Mouse (Mus musculus) MEL (cell line): ENCODE measurements around the gene Trpm8. TPM values are rescaled to one million over a fixed set of nuclear protein-coding genes. Genes with fewer than 3 reads are reported as not detected.

Experiments used
- DNase-seq: peaks from one replicate; pipeline ENCODE4 v3.0.0; 2011; ENCODE audit warnings: low read depth, low spot score
- H3K27ac ChIP-seq: 2 replicates; pipeline ENCODE4 v1.5.1; 2012; ENCODE audit warnings: low read depth, mild to moderate bottlenecking, control low read depth, low read length, moderate library complexity; ENCODE audit not compliant: control insufficient read depth
- H3K27me3 ChIP-seq, 2 experiments: fragments of 150-350 bp in 1 of 2; sonication (generic) in 1 of 2; 2 replicates each; pipeline ENCODE4 v1.6.1; 2012; ENCODE audit warnings: low read length in 2 of 2, mild to moderate bottlenecking in 2 of 2, improper control_type of control experiment in 1 of 2, moderate library complexity in 1 of 2; ENCODE audit not compliant: insufficient read depth in 2 of 2, control insufficient read depth in 1 of 2
- H3K36me3 ChIP-seq, 2 experiments: 2 replicates each; pipeline ENCODE4 v1.6.1; 2012 to 2014; ENCODE audit warnings: low read length in 2 of 2, improper control_type of control experiment in 1 of 2, inconsistent platforms in 1 of 2, mild to moderate bottlenecking in 1 of 2; ENCODE audit not compliant: insufficient read depth in 2 of 2, control insufficient read depth in 1 of 2
- H3K4me1 ChIP-seq, 2 experiments: fragments of 150-350 bp in 1 of 2; sonication (generic) in 1 of 2; 2 replicates each; pipeline ENCODE4 v1.6.1; 2012; ENCODE audit warnings: low read length in 2 of 2, improper control_type of control experiment in 1 of 2, mild to moderate bottlenecking in 1 of 2; ENCODE audit not compliant: insufficient read depth in 2 of 2, control insufficient read depth in 1 of 2
- H3K4me3 ChIP-seq, 2 experiments: fragments of 150-350 bp in 1 of 2; sonication (generic) in 1 of 2; 2 replicates each; pipeline ENCODE4 v1.5.1; 2012; ENCODE audit warnings: low read depth in 2 of 2, low read length in 2 of 2, mild to moderate bottlenecking in 2 of 2, moderate library complexity in 2 of 2, control low read depth in 1 of 2, improper control_type of control experiment in 1 of 2; ENCODE audit not compliant: control insufficient read depth in 1 of 2, insufficient read depth in 1 of 2
- H3K79me2 ChIP-seq: 2 replicates; pipeline ENCODE4 v1.6.1; 2012; ENCODE audit warnings: mild to moderate bottlenecking, low read length, moderate library complexity; ENCODE audit not compliant: control insufficient read depth, poor library complexity, insufficient read depth
- H3K9ac ChIP-seq: 2 replicates; pipeline ENCODE4 v1.6.1; 2012; ENCODE audit warnings: low read depth, mild to moderate bottlenecking, control low read depth, low read length, moderate library complexity; ENCODE audit not compliant: control insufficient read depth, poor library complexity, severe bottlenecking
- H3K9me3 ChIP-seq: fragments of 150-350 bp; sonication (generic); replicated peaks from 2 replicates; pipeline ENCODE4 v1.6.1; 2012; ENCODE audit warnings: mild to moderate bottlenecking, low read length, improper control_type of control experiment, moderate library complexity; ENCODE audit not compliant: insufficient read depth
- BHLHE40 ChIP-seq: IDR thresholded peaks from 2 replicates; pipeline ENCODE4 v1.6.1; 2012; ENCODE audit warnings: low read depth, mild to moderate bottlenecking, inconsistent platforms, low read length, improper control_type of control experiment, borderline replicate concordance
- CHD1 ChIP-seq: IDR thresholded peaks from 2 replicates; pipeline ENCODE4 v1.6.1; 2012; ENCODE audit warnings: low read depth, mild to moderate bottlenecking, inconsistent platforms, low read length, improper control_type of control experiment
- E2F4 ChIP-seq: IDR thresholded peaks from 2 replicates; pipeline ENCODE4 v1.6.1; 2011; ENCODE audit warnings: low read depth, low read length, improper control_type of control experiment, borderline replicate concordance
- EP300 ChIP-seq, 2 experiments: IDR thresholded peaks; 2 replicates each; pipeline ENCODE4 v1.6.1; 2011; ENCODE audit warnings: improper control_type of control experiment in 2 of 2, low read length in 2 of 2, low read depth in 1 of 2, mild to moderate bottlenecking in 1 of 2
- GABPA ChIP-seq: IDR thresholded peaks from 2 replicates; pipeline ENCODE4 v1.6.1; 2012; ENCODE audit warnings: low read depth, mild to moderate bottlenecking, inconsistent platforms, low read length, improper control_type of control experiment, moderate library complexity
- HCFC1 ChIP-seq: IDR thresholded peaks from 2 replicates; pipeline ENCODE4 v1.6.1; 2012; ENCODE audit warnings: low read depth, mild to moderate bottlenecking, inconsistent platforms, low read length, improper control_type of control experiment, moderate library complexity
- MAX ChIP-seq: IDR thresholded peaks from 2 replicates; pipeline ENCODE4 v1.6.1; 2011; ENCODE audit warnings: low read length, improper control_type of control experiment
- MAZ ChIP-seq: IDR thresholded peaks from 2 replicates; pipeline ENCODE4 v1.6.1; 2012; ENCODE audit warnings: low read depth, mild to moderate bottlenecking, inconsistent platforms, low read length, improper control_type of control experiment
- NRF1 ChIP-seq: IDR thresholded peaks from 2 replicates; pipeline ENCODE4 v1.6.1; 2014; ENCODE audit warnings: low read depth, mild to moderate bottlenecking, inconsistent platforms, low read length, improper control_type of control experiment, moderate library complexity; ENCODE audit not compliant: poor library complexity, insufficient read depth, severe bottlenecking
- POLR2AphosphoS2 ChIP-seq: IDR thresholded peaks from 2 replicates; pipeline ENCODE4 v1.6.1; 2011; ENCODE audit warnings: low read length, improper control_type of control experiment
- RAD21 ChIP-seq: IDR thresholded peaks from 2 replicates; pipeline ENCODE4 v1.6.1; 2011; ENCODE audit warnings: mild to moderate bottlenecking, low read depth, low read length, improper control_type of control experiment
- SIN3A ChIP-seq: IDR thresholded peaks from 2 replicates; pipeline ENCODE4 v1.6.1; 2012; ENCODE audit warnings: low read length, improper control_type of control experiment, inconsistent platforms
- TAL1 ChIP-seq: IDR thresholded peaks from 2 replicates; pipeline ENCODE4 v1.6.1; 2012; ENCODE audit warnings: mild to moderate bottlenecking, inconsistent platforms, low read length, moderate library complexity, mixed read lengths
- TBP ChIP-seq: IDR thresholded peaks from 2 replicates; pipeline ENCODE4 v1.8.0; 2011; ENCODE audit warnings: low read depth, low read length, improper control_type of control experiment
- ZC3H11A ChIP-seq: IDR thresholded peaks from 2 replicates; pipeline ENCODE4 v1.6.1; 2012; ENCODE audit warnings: low read depth, mild to moderate bottlenecking, inconsistent platforms, low read length, improper control_type of control experiment
- ZKSCAN1 ChIP-seq: IDR thresholded peaks from 2 replicates; pipeline ENCODE4 v1.6.1; 2012; ENCODE audit warnings: low read depth, mild to moderate bottlenecking, inconsistent platforms, low read length, improper control_type of control experiment, moderate library complexity
- ZMIZ1 ChIP-seq: IDR thresholded peaks from 2 replicates; pipeline ENCODE4 v1.6.1; 2012; ENCODE audit warnings: low read depth, mild to moderate bottlenecking, inconsistent platforms, low read length, improper control_type of control experiment, moderate library complexity
- polyA plus RNA-seq, 2 experiments: library from polyadenylated mRNA; stranded (reverse) in 1 of 2; unstranded in 1 of 2; fragments of >175 nt in 1 of 2; fragments of >200 nt in 1 of 2; gene quantifications; 2 replicates each; pipeline versions ENCODE4 v1.2.1 to v1.2.4; 2012; ENCODE audit warnings: low replicate concordance in 2 of 2, low read depth in 1 of 2; ENCODE audit not compliant: insufficient read length in 2 of 2, insufficient read depth in 1 of 2, missing spikeins in 1 of 2
- total RNA-seq: library from RNA; depleted of rRNA; stranded (reverse); fragments of 300-350 nt; gene quantifications from 2 replicates; pipeline ENCODE4 v1.2.3, GENCODE M21; 2012

The Trpm8 gene
- total and polyA plus RNA-seq, 3 experiments, result not detected

- no peak for TF ChIP-seq TBP
Observed at GRCm38 (mm10) chr1:88403378-88403777, 125.9 kb downstream of the Trpm8 start (continued).

GRCm38 (mm10) chr1:88406078-88406806 is 128.8 kb downstream of the Trpm8 start:
- H3K27me3 ChIP-seq, result no peaks in the 10 kb centered on the region
- DNase-seq, result no peak
- no peaks in the 10 kb centered on the region for H3K4me1 ChIP-seq
- TF ChIP-seq GABPA (no peak), RAD21 (no peak), ZC3H11A (no peak), POLR2AphosphoS2 (no peak), E2F4 (no peak)
- no peak overlapping the region for H3K4me3 ChIP-seq
- no peaks in the 10 kb centered on the region for H3K79me2 ChIP-seq
- H3K27ac ChIP-seq, result no peak overlapping the region
- no peak overlapping the region for H3K9ac ChIP-seq
- H3K36me3 ChIP-seq, result no peaks in the 10 kb centered on the region
- H3K9me3 ChIP-seq, result no peaks in the 10 kb centered on the region

GRCm38 (mm10) chr1:88406807-88407198 is 129.3 kb downstream of the Trpm8 start, which contains the start of gene Spp2:
TSS of gene Spp2 (plus strand) at chr1:88406961.
- no peak within 1 kb of the TSS for H3K4me3 ChIP-seq
- no peak within 1 kb of the TSS for H3K9ac ChIP-seq
- H3K4me1 ChIP-seq, result no peaks in the 10 kb centered on the region
- no peaks in the 10 kb centered on the region for H3K27me3 ChIP-seq
- no peaks in the 10 kb centered on the region for H3K79me2 ChIP-seq
- H3K27ac ChIP-seq, result no peak within 1 kb of the TSS
- TF ChIP-seq GABPA (no peak), BHLHE40 (no peak), NRF1 (no peak), POLR2AphosphoS2 (no peak), HCFC1 (no peak), MAZ (no peak), MAX (no peak), CHD1 (no peak), ZMIZ1 (no peak), TAL1 (no peak), EP300 (IDR thresholded peaks at IDR 0.05; ENCODE audit: low read depth in 1 of 2, low read length in 2 of 2) (no peak), ZKSCAN1 (no peak), SIN3A (no peak)
- no peaks in the 10 kb centered on the region for H3K36me3 ChIP-seq
- no peak for DNase-seq
- no peaks in the 10 kb centered on the region for H3K9me3 ChIP-seq
